Mouse (Mus musculus) neutrophil, adult 5-6 weeks (primary cell): ENCODE data around the gene Kcnn4. TPM values are rescaled to one million over a fixed set of nuclear protein-coding genes. Genes with fewer than 3 reads are reported as not detected.

Experiments
- ATAC-seq: fragments of 151-379, 151-347 bp; 2 replicates; pipeline ENCODE4 v1.8.0; 2017; ENCODE audit warnings: mild to moderate bottlenecking, moderate TSS enrichment; ENCODE audit not compliant: insufficient number of reproducible peaks, poor library complexity, low FRiP score, severe bottlenecking; ENCODE audit errors: extremely low read depth
- total RNA-seq: library from RNA; stranded (forward); fragments of 200-1000 nt; gene quantifications from 2 replicates; pipeline ENCODE4 v1.2.3, GENCODE M21; 2017

The Kcnn4 gene
- 13.6 and 14.8 TPM in 2 replicates for total RNA-seq

- ATAC-seq = peak; percentile 55
Observed at GRCm38 (mm10) chr7:24369731-24370541, at the start of gene Kcnn4. Kcnn4 (plus strand) TSS chr7:24370263.

DNA sequence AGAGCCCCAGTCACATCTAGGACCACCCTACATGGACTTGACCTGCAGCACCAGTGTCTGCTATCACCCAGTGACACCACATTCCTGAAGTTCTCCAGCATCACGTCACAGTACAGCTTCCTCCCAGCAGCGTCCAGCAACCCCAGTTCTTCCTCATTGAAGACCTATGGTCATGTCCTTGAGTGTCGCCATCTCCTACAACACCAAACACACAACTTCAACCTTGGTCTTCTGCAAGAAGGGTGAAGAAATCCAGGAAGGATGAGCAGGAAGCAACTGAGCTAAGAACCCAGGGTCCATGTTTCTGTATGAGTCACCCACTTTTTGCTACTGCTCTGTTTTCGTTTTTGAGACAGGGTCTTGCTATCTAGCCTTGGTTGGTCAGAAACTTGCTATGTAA, 47.5 kb upstream of the Kcnn4 start:
- ATAC-seq = no peak

- no peak for ATAC-seq
Observed at GRCm38 (mm10) chr7:24325197-24325596, 44.9 kb upstream of the Kcnn4 start.

- ATAC-seq = no peak
Observed at GRCm38 (mm10) chr7:24325675-24326128, 44.4 kb upstream of the Kcnn4 start.

DNA sequence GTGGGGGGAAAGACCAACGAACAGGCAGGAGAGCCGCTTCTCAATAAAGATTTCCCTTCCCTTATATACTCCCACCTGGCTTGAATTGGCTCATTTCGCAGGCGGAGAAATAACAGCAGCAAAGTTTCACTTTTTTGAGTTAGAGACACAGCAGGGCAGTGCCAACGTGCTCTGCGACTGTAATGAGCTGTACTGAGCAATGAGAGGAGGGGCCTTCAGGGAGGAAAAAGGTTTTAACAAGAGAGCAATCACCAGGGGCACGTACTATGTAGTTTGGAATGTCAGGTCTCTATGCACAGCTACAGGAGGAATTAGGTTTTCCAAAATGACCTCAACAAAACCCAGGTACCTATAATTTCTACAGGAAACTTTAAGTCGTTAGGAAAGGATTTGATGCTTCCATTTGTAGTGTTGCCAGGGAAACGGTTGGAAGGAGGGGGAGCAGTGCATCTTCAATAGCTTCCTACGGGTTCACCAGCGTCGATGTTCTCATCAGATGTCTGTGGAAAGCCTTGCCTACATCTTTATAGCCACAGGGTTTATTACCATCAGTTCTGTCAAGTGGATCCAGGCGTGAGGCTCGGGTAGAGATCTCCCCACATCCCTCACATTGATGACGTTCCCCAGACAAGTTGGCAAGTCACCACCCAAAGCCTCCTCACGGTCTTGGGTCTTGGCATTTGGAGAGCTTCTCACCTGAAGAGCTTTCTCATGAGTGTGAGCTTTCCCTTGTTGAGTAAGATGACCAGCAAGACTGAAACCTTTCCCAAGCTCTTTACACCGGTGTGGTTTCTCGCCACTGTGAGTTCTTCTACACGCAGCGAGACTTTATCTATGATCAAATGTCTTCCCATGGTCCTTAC, 43.6 kb upstream of the Kcnn4 start:
- no peak for ATAC-seq

DNA sequence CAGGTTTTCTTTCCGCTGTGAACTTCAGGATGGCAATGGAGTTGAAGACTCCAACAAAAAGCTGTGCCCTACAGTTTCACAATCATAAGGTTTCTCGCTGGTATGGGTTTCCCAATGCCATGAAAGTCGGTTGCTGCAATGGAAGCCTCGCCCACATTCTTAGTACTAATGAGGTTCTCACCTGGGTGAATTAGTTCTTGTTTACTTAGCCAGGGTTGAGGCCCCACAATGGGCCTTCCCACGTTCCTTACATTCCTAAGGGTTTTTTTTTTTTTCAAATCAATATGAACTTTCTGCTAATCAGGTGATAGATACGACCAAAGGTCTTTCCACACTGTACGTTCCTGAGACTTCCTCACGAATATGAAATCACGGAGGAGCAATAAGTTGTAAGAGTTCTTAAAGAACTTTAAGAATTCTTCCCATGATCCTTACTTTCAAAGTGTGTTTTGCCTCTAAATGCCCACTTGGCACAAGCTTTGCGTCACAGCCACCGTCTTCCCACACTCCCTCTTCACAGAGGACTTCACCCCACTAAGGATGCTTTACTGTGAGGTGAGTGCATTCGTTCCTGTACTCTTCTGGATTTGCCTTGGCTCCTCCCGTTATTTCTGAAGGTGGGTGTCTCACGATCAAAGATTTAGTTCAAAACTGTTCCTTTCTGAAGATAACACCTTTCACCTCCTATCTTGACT, 42.6 kb upstream of the Kcnn4 start:
- ATAC-seq = no peak

GRCm38 (mm10) chr7:24333304-24333986, 36.6 kb upstream of the Kcnn4 start, which contains the start of gene Tescl:
Tescl (minus strand) TSS chr7:24333936.
- ATAC-seq = no peak

DNA sequence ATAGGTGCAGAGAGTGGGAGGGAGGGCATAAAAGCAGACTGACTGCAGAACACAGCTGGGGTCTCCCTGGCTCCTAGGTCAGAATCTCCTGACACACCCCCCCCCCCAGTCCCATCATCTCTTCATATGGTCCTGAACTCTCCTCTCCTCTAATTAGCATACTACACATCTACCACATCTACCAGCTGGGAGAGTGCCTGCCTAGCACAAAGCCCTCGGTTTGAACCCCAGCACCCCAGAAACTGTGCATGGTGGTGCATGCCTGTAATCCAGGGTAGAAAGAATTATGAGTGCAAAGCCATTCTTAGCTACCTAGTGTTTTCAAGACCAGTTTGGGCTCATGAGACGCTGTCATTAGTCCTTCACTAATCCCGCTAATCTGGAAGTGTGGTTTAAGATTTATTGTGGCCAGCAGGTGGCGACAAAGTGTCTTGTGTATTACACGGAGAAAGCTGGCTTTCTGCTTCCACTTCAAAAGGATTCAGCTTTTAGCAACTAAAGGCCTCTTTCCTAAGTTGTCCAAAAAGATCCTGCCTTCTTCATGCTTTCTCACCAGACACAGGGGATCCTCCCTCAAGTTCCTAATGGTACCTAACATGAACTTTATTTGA, 34.3 kb upstream of the Kcnn4 start:
- peak; percentile 58; the same call in 1 of the 2 replicates for ATAC-seq

- ATAC-seq = no peak
Observed at GRCm38 (mm10) chr7:24338241-24338640, 31.8 kb upstream of the Kcnn4 start.

DNA sequence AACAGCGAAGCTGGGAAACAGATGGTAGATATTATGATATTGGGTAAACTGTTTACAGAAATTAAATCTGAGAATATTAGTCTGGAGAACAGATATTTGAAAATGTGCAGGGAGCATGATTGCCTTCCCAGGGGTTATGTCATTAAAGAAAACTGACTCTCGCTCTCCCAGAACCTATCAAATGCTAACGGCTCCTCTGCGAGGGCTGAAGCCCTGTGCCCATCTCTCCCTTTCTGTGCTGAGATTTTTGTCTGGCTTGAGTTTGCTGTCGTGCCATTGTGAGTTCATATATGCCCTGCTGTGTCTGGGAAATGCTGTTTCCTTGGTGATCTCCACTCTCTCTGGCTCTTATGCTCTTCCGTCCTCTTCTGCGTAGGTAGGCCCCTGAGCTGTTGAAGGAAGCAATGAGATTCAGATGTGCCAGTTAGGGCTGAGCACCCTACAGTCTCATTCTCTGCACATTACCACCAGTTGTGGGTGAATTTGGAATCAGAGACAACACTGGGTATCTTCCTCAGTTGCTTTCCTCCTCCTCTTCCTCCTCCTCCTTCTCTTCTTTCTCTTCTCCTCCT, 26.3 kb upstream of the Kcnn4 start:
- ATAC-seq = no peak

DNA sequence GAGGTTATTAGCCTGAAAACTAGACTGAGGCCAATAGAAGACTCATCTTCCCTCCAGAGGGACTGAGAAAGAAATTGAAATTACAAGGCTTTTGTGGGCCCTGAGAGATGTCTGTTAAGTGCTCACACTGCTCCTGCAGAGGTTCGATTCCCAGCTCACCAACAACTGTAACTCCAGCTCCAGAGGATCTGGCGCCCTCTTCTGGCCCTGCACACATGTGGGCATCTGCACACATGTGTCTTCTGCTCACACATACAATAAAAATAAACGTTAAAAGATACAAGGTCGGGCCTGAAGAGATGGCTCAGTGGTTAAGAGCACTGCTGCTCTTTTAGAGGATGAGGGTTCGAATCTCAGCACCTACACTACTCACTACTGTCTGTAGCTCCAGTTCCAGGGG, 23.6 kb upstream of the Kcnn4 start:
- no peak for ATAC-seq

DNA sequence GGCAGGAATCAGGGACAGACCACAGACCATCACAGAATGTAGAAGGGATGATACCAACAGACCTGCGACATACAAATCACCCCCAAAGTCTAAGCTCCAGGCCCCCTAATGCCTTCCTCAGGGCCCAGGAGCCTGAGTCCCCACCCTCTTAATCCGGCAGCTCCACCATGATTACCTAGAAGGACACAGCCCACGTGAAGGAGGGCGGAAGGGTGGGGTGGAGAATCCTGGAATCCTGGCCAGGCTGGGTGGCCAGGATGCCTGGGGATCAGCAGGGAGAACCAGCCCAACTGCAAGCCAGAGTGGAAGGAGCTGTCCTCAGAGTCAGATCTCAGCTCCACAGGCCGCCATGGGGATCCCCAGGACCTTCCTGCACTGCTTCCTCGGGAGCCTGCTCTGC, 21.2 kb upstream of the Kcnn4 start, which contains the start of gene Lypd5:
Gene Lypd5 (plus strand): TSS at position 301 of the 400 bp plus-strand sequence.
- ATAC-seq = no peak

GRCm38 (mm10) chr7:24355646-24356045, 14.4 kb upstream of the Kcnn4 start:
- ATAC-seq = no peak

DNA sequence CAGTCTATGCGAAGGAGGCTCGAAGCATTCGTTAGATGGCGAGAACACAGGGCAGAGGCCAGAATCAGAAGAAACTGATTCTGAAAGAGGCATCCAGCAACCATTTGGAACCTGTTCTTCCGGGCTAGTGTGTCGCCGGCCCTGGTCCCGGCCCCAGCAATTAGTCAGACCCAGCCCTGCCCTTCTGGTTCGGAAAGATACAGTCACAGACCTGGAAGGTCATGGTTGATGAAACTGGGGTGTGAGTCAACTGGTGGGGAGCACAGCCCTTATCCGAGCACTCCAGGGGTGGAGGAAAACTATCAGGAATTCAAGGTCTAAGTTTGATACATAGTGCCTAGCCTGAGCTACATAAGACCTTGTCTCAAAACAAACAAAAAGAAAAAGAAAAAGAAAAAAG, 14.0 kb upstream of the Kcnn4 start:
- no peak for ATAC-seq

DNA sequence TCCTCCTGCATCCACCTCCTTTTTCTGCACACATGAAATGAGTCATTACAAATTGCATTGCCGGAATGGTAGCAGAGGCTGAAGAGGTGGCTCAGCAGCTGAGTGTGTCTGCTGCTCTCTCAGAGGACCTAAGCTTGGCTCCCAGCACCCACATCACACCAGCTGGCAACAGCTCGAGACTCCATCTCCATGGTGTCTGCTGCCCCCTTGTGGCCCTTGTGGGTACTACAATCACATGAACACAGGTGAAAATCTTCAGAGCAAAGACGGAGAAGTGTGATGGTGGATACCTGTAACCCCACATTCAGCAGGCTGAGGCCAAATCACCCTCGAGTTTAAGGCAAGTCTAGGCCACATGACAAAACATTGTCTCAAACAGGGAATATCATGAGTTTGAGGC, 12.2 kb upstream of the Kcnn4 start:
- no peak for ATAC-seq

- no peak for ATAC-seq
Observed at GRCm38 (mm10) chr7:24359269-24359668, 10.8 kb upstream of the Kcnn4 start.

- no peak for ATAC-seq
Observed at GRCm38 (mm10) chr7:24361001-24361400, 9.1 kb upstream of the Kcnn4 start.

- no peak for ATAC-seq
Observed at GRCm38 (mm10) chr7:24363228-24363627, 6.8 kb upstream of the Kcnn4 start.
